Mouse (Mus musculus) G1E (cell line): ENCODE measurements around the gene BC067074. TPM values are rescaled to one million over a fixed set of nuclear protein-coding genes. Genes with fewer than 3 reads are reported as not detected.

Source experiments
- ATAC-seq: 2 replicates; pipeline ENCODE4 v1.8.0; 2016; ENCODE audit warnings: mild to moderate bottlenecking; ENCODE audit not compliant: insufficient number of reproducible peaks, poor library complexity, low FRiP score, severe bottlenecking; ENCODE audit errors: extremely low read depth
- DNase-seq: peaks from one replicate; pipeline ENCODE4 v3.0.0; 2012; ENCODE audit warnings: low spot score
- H3K27me3 ChIP-seq: 2 replicates; pipeline ENCODE4 v1.6.1; 2012; ENCODE audit warnings: mild to moderate bottlenecking, low read length, inconsistent platforms; ENCODE audit not compliant: insufficient read depth
- H3K36me3 ChIP-seq: replicated peaks from 2 replicates; pipeline ENCODE3; 2012; ENCODE audit warnings: mild to moderate bottlenecking, inconsistent platforms
- H3K4me1 ChIP-seq: 2 replicates; pipeline ENCODE4 v1.6.1; 2012; ENCODE audit warnings: low read depth, low read length, inconsistent platforms, mixed read lengths; ENCODE audit not compliant: insufficient read depth
- H3K4me3 ChIP-seq: 2 replicates; pipeline ENCODE4 v1.5.1; 2012; ENCODE audit warnings: low read depth, mild to moderate bottlenecking, inconsistent platforms, low read length, moderate library complexity, mixed read lengths
- H3K9me3 ChIP-seq: replicated peaks from 2 replicates; pipeline ENCODE4 v1.6.1; 2012; ENCODE audit warnings: inconsistent platforms
- CTCF ChIP-seq: IDR thresholded peaks from 2 replicates; pipeline ENCODE4 v1.5.1; 2012; ENCODE audit warnings: low read depth, low read length, inconsistent platforms, mixed read lengths
- GATA1 ChIP-seq: IDR thresholded peaks from 2 replicates; pipeline ENCODE4 v1.6.1; 2012; ENCODE audit warnings: borderline replicate concordance, low read length, inconsistent platforms, mixed read lengths
- GATA2 ChIP-seq: IDR thresholded peaks from 2 replicates; pipeline ENCODE4 v1.6.1; 2012; ENCODE audit warnings: low read depth, low read length, inconsistent platforms, borderline replicate concordance
- POLR2AphosphoS5 ChIP-seq: IDR thresholded peaks from 2 replicates; pipeline ENCODE4 v1.6.1; 2012; ENCODE audit warnings: low read depth, low read length, inconsistent platforms; ENCODE audit not compliant: insufficient replicate concordance
- TAL1 ChIP-seq: conservative IDR thresholded peaks from 2 replicates; pipeline ENCODE4 v1.6.1; 2012; ENCODE audit warnings: low read depth, low read length, inconsistent platforms, mixed read lengths
- polyA plus RNA-seq: library from polyadenylated mRNA; stranded (reverse); fragments of >175 nt; gene quantifications from 2 replicates; pipeline ENCODE4 v1.2.3, GENCODE M21; 2012
- total RNA-seq, 2 experiments: library from RNA; stranded (forward) in 1 of 2; stranded (reverse) in 1 of 2; fragments of 200-1000 nt in 1 of 2; fragments of >200 nt in 1 of 2; fragmentation: Nextera tagmentation in 1 of 2; gene quantifications; 2 replicates each; pipeline ENCODE4 v1.2.3; 2014 to 2017

Gene BC067074
- total and polyA plus RNA-seq, 3 experiments = 0.11 TPM; not detected in 2

- Histone ChIP-seq H3K4me3 (no peak overlapping the region), H3K27me3 (no peaks in the 10 kb centered on the region; the same call in 1 of the 2 replicates), H3K36me3 (no peaks in the 10 kb centered on the region), H3K4me1 (no peaks in the 10 kb centered on the region), H3K9me3 (no peaks in the 10 kb centered on the region)
- DNase-seq (no peak), ATAC-seq (no peak)
- TF ChIP-seq GATA1 = no peak
- no peak for TF ChIP-seq TAL1
- TF ChIP-seq POLR2AphosphoS5 = no peak
- TF ChIP-seq CTCF = no peak
- TF ChIP-seq GATA2 = no peak
Observed at GRCm38 (mm10) chr13:113404172-113404571, 111.2 kb downstream of the BC067074 start.

GRCm38 (mm10) chr13:113409941-113410340 is 117.0 kb downstream of the BC067074 start:
- Histone ChIP-seq H3K4me3 (no peak overlapping the region), H3K9me3 (no peaks in the 10 kb centered on the region), H3K27me3 (no peaks in the 10 kb centered on the region), H3K36me3 (no peaks in the 10 kb centered on the region), H3K4me1 (no peaks in the 10 kb centered on the region)
- TF ChIP-seq TAL1 = no peak
- no peak for TF ChIP-seq GATA2
- TF ChIP-seq POLR2AphosphoS5 = no peak
- no peak for TF ChIP-seq CTCF
- no peak for TF ChIP-seq GATA1
- no peak for DNase-seq
- no peak for ATAC-seq

- TF ChIP-seq CTCF (no peak), GATA2 (no peak), GATA1 (no peak)
- no peaks in the 10 kb centered on the region for H3K27me3 ChIP-seq
- DNase-seq = no peak
- H3K36me3 ChIP-seq = no peaks in the 10 kb centered on the region
- ATAC-seq = no peak
- no peaks in the 10 kb centered on the region for H3K4me1 ChIP-seq
- no peaks in the 10 kb centered on the region for H3K9me3 ChIP-seq
- H3K4me3 ChIP-seq = no peak overlapping the region
Observed at GRCm38 (mm10) chr13:113415527-113415926, 122.6 kb downstream of the BC067074 start.

- Histone ChIP-seq H3K4me1 (no peaks in the 10 kb centered on the region), H3K9me3 (no peaks in the 10 kb centered on the region), H3K36me3 (no peaks in the 10 kb centered on the region), H3K27me3 (no peaks in the 10 kb centered on the region), H3K4me3 (no peak overlapping the region)
- no peak for DNase-seq
- no peak for TF ChIP-seq POLR2AphosphoS5
- no peak for TF ChIP-seq GATA1
- no peak for TF ChIP-seq TAL1
- TF ChIP-seq CTCF = no peak
- TF ChIP-seq GATA2 = no peak
- no peak for ATAC-seq
Observed at GRCm38 (mm10) chr13:113416986-113417385, 124.0 kb downstream of the BC067074 start.

GRCm38 (mm10) chr13:113417757-113418483 is 125.0 kb downstream of the BC067074 start:
- TF ChIP-seq CTCF (no peak), GATA2 (no peak), GATA1 (no peak), TAL1 (no peak), POLR2AphosphoS5 (no peak)
- no peak for DNase-seq

GRCm38 (mm10) chr13:113418632-113419031 is 125.7 kb downstream of the BC067074 start:
- H3K4me3 ChIP-seq = no peak overlapping the region
- no peak for ATAC-seq
- TF ChIP-seq GATA1 (no peak), CTCF (no peak), POLR2AphosphoS5 (no peak), TAL1 (no peak), GATA2 (no peak)

More at GRCm38 (mm10) chr13:113417757-113418483, 125.0 kb downstream of the BC067074 start:
- Histone ChIP-seq H3K9me3 (no peaks in the 10 kb centered on the region), H3K4me3 (no peak overlapping the region), H3K36me3 (no peaks in the 10 kb centered on the region), H3K27me3 (no peaks in the 10 kb centered on the region), H3K4me1 (no peaks in the 10 kb centered on the region)
- no peak for ATAC-seq

More at GRCm38 (mm10) chr13:113418632-113419031, 125.7 kb downstream of the BC067074 start:
- no peak for DNase-seq
- Histone ChIP-seq H3K4me1 (no peaks in the 10 kb centered on the region), H3K9me3 (no peaks in the 10 kb centered on the region), H3K27me3 (no peaks in the 10 kb centered on the region), H3K36me3 (no peaks in the 10 kb centered on the region)
